Mouse (Mus musculus) CH12.LX (cell line): ENCODE measurements at regions not wholly inside any gene's neighbourhood (a gene's known extent, or its start where the extent isn't known, plus 50 kb on each side); places are given as distances from the start of the nearest gene placed in this dataset.

Source experiments
- CTCF ChIP-seq, 2 experiments: IDR thresholded peaks in 1 of 2; conservative IDR thresholded peaks in 1 of 2; 2 replicates each; pipeline ENCODE4 v1.5.1; 2011 to 2012; ENCODE audit warnings: low read depth in 2 of 2, low read length in 2 of 2, improper control_type of control experiment in 1 of 2, inconsistent platforms in 1 of 2, mild to moderate bottlenecking in 1 of 2, moderate library complexity in 1 of 2
- EP300 ChIP-seq: IDR thresholded peaks from 2 replicates; pipeline ENCODE4 v1.6.1; 2011; ENCODE audit warnings: low read length, improper control_type of control experiment
- GABPA ChIP-seq: IDR thresholded peaks from 2 replicates; pipeline ENCODE4 v1.6.1; 2012; ENCODE audit warnings: low read depth, low read length, improper control_type of control experiment, inconsistent platforms; ENCODE audit not compliant: insufficient replicate concordance
- MAFK ChIP-seq: IDR thresholded peaks from 2 replicates; pipeline ENCODE4 v1.6.1; 2011; ENCODE audit warnings: low read length, improper control_type of control experiment; ENCODE audit not compliant: insufficient replicate concordance
- MAX ChIP-seq: IDR thresholded peaks from 2 replicates; pipeline ENCODE4 v1.6.1; 2011; ENCODE audit warnings: low read length, improper control_type of control experiment
- MEF2A ChIP-seq: IDR thresholded peaks from 2 replicates; pipeline ENCODE4 v1.6.1; 2014; ENCODE audit warnings: low read depth, mild to moderate bottlenecking, inconsistent platforms, low read length, improper control_type of control experiment, borderline replicate concordance
- MXI1 ChIP-seq: IDR thresholded peaks from 2 replicates; pipeline ENCODE4 v1.6.1; 2011; ENCODE audit warnings: mild to moderate bottlenecking, low read depth, low read length, improper control_type of control experiment
- NRF1 ChIP-seq: IDR thresholded peaks from 2 replicates; pipeline ENCODE4 v1.6.1; 2014; ENCODE audit warnings: low read depth, mild to moderate bottlenecking, inconsistent platforms, low read length, improper control_type of control experiment, moderate library complexity
- POLR2A ChIP-seq: IDR thresholded peaks from 2 replicates; pipeline ENCODE4 v1.6.1; 2011; ENCODE audit warnings: low read depth, mild to moderate bottlenecking, improper control_type of control experiment, low read length
- RCOR1 ChIP-seq: conservative IDR thresholded peaks from 2 replicates; pipeline ENCODE4 v1.6.1; 2012; ENCODE audit warnings: low read depth, mild to moderate bottlenecking, inconsistent platforms, low read length, improper control_type of control experiment
- UBTF ChIP-seq: IDR thresholded peaks from 2 replicates; pipeline ENCODE4 v1.6.1; 2012; ENCODE audit warnings: low read depth, mild to moderate bottlenecking, inconsistent platforms, low read length, improper control_type of control experiment, moderate library complexity
- USF1 ChIP-seq: IDR thresholded peaks from 2 replicates; pipeline ENCODE4 v1.6.1; 2014; ENCODE audit warnings: low read depth, mild to moderate bottlenecking, inconsistent platforms, low read length, improper control_type of control experiment
- ZC3H11A ChIP-seq: IDR thresholded peaks from 2 replicates; pipeline ENCODE4 v1.6.1; 2012; ENCODE audit warnings: low read depth, mild to moderate bottlenecking, inconsistent platforms, low read length, improper control_type of control experiment
- ZNF384 ChIP-seq: IDR thresholded peaks from 2 replicates; pipeline ENCODE4 v1.6.1; 2012; ENCODE audit warnings: low read depth, low read length, improper control_type of control experiment, inconsistent platforms

DNA sequence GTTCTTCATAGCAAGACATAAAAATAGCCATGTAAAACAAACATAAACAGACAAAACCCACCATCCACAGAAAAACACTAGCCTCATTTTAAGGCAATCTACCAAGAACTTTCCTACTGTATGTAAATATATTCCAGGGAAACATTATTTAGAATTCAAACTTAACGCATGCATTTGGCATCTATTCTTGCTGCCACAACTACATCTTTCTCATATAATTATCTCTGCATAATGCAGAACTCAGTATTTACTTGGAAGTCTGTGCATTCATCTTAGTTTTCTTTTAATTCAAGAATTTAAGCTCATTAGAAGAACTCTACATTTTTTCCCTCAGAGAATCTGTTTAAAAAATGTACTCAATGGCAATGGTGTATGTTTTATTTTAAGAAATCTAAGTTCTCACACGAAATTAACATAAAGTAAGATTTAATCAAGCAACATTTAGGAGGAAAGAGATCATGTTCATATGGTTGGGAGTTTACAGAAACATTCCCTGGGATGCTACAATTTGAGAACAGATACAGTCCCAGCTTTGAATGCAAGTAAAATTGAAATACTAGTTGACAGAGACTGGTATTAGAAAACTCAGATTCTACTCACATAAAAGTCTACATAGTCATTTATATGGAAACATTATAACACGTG is 1114.7 kb downstream of the Sorcs1 start:
- TF ChIP-seq ZC3H11A: no peak
- TF ChIP-seq POLR2A: no peak
- no peak for TF ChIP-seq MXI1
- no peak for TF ChIP-seq ZNF384
- no peak for TF ChIP-seq CTCF (conservative IDR thresholded peaks at IDR 0.05 in 1 of 2, IDR thresholded peaks at IDR 0.05 in 1 of 2; ENCODE audit: low read depth in 2 of 2, low read length in 2 of 2)
- no peak for TF ChIP-seq NRF1
- TF ChIP-seq GABPA: no peak
- no peak for TF ChIP-seq USF1
- TF ChIP-seq EP300: no peak
- no peak for TF ChIP-seq UBTF
- TF ChIP-seq MAX: no peak
- TF ChIP-seq MAFK: no peak
- TF ChIP-seq RCOR1: no peak
- no peak for TF ChIP-seq MEF2A
